Mouse (Mus musculus) G1E-ER4 (cell line): ENCODE results near the gene Hsp90ab1. TPM values are rescaled to one million over a fixed set of nuclear protein-coding genes. Genes with fewer than 3 reads are reported as not detected.

Experiments used
- GATA1 ChIP-seq: IDR thresholded peaks from one replicate; pipeline ENCODE4 v1.8.0; 2012; ENCODE audit warnings: low read length, inconsistent platforms
- polyA plus RNA-seq: library from polyadenylated mRNA; stranded (reverse); fragments of >175 nt; gene quantifications from 2 replicates; pipeline ENCODE4 v1.2.3, GENCODE M21; 2012

The Hsp90ab1 gene
- polyA plus RNA-seq, 1 experiment, result 319 TPM

DNA sequence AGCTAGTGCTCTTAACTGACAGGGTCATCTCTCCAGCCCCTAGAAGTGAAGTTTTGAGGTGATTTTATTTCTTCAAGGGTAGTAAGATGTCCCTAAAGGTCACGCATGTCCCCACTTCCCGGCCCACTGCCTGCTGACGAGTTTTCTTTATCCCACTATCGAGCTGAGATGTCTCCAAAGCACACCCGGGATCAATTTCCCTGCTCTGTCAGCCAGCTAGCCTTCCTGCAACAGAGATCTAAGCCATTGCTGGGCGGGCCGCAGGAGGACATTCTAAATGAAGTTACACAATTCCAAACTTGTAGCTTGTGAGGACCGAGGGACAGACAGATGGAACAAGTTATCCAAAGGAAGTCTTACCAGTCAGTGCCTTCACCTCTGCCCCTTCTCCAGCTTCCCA, 27.2 kb upstream of the Hsp90ab1 start:
- TF ChIP-seq GATA1, result no peak

DNA sequence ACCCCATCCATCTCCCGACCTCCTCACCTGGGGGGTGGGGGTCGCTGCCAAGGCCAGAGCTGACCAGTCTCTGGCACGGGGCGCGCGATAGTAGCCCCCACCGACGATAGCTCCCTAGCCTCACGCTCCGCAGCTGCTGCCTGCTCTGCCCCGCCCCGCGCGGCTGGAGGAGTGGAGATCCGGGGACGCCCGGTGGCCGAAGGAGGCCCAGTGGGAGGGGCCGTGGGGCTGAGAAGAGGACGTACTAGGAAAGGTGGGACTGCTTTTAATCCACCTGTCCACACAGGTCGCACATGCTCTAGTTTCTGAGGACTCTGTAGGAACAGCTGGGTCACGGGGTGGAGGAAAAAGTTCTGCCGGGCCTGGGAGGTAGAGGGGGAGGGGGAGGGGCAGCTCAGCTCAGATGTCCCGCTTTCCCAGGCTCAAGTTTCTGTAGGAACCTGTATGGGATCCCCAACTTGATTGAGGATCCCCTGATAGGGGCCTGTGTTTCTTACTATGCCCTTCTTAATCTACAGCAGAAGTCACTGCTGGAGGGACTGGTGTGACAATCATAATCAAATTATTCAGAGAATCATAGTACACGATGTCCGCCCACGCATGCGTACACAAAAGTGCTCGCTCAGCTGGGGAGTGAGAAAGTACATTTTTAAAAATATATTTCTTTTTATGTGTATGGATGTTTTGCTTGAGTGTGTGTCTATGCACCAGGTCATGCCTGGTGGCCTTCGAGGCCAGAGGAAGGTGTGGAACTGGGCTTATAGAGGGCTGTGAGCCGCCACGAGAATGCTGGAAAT, 26.6 kb upstream of the Hsp90ab1 start, which contains the start of gene Slc29a1:
Slc29a1 (minus strand) TSS at position 161 of the 797 bp plus-strand sequence.
- no peak for TF ChIP-seq GATA1

DNA sequence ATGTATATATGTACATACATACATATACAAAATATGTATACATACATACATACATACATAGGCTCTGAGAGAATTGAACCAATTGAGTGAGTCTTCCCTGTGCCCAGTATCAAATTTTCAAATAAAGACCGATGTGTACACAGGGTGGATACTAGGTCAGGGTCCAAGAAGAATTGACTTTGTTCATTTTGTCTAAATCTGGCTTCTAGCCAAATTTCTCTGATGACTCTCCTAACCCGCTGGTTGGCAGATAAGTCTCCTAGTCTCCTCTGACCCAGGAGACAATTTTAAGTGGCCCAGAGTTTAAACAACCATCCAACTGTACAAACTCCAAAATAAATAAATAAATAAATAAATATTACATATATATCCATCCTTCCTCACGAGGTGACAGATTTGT, 25.8 kb upstream of the Hsp90ab1 start:
- no peak for TF ChIP-seq GATA1

DNA sequence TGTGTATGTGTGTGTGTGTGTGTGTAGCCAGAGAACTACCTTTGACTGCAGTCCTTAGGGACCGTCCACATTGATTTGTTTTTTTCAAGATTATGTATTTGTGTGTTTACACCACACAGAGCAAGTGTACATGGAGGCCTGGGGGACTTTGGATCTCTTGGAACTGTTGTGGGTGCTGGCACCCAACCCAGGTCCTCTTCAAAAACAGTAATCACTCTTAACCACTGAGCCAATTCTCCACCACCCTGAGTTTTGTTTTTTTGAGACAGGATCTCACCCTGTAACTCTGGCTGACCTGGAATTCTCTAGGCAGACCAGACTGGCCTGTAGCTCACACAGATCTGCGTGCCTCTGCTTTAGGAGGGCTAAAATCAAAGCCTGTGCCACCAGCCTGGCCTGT, 25.3 kb upstream of the Hsp90ab1 start:
- TF ChIP-seq GATA1, result no peak

DNA sequence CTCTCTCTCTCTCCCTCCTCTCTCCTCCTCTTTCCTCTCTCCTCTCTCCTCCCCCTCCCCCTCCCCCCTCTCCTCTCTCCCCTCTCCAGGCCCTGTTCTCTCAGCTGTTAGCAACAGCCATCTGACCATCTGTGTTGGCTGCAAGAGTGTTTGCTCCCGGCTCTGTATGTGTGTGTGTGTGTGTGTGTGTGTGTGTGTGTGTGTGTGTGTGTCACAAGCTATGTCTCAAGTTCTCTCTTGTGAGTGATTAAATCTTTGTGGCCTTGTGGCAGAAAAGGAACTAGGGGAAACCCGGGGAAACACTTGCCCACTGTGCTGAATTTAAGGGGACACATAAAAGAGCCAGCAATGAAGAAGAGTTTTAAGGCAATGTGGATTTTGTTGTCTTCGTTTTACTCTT, 24.7 kb upstream of the Hsp90ab1 start:
- no peak for TF ChIP-seq GATA1

DNA sequence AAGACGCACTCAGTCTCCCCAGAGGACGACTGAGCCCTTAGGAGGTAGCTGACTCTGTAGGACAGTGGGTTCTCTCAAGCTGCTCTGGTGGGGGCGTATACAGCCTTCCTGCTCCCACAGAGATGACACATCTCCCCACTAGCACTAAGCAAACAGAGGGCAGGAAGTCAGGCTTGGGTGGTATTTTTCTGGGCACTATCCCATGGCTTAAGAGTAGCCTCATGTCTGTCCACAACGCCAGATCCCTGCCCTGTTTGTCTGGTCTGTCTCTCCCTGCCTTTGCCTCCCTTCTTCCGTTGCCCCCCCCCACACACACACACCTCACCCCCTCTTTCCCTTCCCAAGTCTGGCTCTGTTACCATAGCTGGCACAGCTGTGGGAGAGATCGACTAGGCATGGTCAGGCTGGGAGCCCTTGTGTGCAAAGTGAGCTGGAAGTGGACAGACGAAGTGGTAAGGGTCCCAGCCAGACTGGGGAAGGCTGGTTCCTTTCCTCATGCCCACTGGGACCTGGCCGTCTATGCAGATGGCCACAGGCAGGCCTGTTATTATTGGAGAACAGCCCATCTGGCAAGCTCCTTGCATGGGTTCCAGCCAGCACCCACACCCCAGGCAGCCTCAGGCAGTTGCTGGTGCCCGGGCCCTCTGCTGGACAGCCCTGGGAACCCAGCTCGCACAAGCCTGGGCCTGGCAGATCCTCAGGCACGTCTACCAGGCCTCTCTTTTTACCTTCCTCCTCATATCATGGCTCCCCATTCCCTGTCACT, 23.7 kb upstream of the Hsp90ab1 start:
- TF ChIP-seq GATA1, result no peak

DNA sequence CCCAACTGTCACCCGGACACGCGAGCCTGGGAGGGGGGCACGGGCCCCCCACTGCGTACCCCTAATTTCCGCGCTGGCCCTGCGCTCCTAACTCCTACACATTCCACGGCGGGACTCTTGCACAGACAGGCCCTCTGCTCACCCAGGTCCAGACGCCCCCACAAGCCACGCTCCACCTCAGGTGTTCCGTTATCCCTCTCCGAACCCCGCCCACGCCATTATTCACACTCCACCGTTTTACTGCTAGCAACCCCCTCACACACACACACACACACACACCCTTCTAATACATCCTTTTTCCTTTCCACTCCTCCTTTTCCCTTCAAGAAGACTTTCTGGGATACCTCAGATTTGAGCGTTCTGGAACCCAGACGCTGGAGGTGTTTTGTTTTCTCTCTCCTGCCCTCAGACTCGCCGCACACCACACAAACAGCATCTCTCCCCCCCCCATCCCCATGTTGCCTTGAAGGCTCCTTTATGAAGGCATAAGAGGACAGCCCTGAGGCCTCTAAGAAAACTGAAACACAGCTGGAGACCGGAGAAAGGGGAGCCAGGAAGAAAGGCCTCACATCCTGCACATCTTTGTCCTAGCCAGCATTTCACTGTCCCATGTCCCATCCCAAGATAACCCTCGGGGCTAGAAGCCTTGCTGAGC, 22.8 kb upstream of the Hsp90ab1 start:
- TF ChIP-seq GATA1, result no peak

DNA sequence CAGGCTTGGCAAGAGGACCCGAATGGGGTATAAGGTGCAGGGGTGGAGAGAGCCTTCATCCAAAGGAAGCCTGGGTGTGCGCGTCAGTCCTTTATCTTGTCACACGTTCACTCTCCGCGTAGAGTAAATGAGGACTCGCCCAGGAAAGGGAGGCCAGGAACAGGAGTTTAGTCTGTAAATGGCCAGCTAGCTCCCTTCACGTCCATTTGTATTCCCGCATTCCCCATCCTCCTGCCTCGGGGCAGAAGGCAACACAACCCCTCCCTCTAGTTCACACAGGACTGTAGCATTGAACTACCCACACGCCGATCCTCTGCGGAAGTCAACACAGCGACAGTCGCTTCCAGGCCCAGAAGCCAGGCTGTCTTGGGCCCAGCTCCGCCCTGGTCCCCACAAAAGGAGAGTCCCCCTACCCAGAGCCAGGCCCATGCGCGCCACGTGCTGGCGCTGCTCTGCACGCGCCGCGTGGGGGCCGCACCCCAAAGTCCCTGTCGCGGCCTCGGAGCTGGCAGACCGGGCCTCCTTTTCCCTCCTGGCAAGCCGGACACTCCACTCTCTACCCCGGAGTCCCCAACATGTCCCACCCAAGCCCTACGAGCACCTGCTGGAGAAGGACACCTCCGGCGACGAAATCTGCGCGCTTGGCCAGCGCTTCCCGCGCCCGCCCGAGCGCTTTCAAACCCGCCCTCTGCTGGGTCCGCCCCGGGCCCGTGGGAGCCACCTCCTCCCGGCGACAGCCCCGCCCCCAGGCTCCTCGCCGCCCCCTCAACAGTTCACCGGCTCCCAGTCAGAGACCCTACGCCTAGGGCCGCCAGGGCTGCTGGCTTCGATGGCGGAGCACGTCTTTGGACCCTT, 22.0 kb upstream of the Hsp90ab1 start:
- TF ChIP-seq GATA1, result no peak

DNA sequence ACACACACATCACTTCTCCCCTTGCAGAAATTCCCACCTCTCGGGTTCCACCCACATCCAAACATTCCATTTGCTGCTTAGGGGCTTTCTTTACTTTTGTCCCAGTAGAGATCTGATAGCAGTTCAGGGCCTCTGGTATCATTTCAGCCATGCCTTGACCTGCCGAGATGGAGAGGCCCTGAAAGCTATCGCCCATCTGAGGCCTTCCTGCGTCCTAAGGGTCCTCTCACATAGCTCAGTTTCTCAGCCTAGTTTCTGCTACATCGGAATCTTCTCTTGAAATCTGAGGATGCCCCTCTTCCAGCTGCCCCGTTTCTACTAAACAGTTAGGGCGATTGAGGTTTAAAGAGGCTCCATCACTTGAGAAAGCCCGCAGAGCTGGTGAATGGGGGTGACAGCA, 21.1 kb upstream of the Hsp90ab1 start:
- TF ChIP-seq GATA1, result no peak

DNA sequence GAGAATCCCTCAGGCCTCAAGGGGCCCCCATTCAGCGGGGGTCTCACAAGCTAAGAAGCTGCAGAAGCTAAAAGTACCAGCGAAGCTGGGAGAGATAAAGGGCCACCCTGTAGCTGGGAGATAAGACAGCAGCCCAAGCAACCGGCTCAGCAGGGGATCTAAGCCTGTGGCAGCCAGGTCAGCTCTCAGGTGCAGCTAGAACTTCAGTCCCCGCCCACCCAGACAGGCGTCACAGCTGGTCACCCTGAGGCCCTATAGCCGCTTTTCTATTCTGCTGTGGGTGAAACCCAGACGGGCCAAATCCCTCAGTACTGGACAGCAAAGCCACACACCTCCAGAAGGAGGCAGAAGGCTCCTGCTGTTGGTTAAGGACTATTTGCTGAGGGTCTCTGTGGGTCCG, 20.4 kb upstream of the Hsp90ab1 start:
- TF ChIP-seq GATA1, result peak; percentile 28

DNA sequence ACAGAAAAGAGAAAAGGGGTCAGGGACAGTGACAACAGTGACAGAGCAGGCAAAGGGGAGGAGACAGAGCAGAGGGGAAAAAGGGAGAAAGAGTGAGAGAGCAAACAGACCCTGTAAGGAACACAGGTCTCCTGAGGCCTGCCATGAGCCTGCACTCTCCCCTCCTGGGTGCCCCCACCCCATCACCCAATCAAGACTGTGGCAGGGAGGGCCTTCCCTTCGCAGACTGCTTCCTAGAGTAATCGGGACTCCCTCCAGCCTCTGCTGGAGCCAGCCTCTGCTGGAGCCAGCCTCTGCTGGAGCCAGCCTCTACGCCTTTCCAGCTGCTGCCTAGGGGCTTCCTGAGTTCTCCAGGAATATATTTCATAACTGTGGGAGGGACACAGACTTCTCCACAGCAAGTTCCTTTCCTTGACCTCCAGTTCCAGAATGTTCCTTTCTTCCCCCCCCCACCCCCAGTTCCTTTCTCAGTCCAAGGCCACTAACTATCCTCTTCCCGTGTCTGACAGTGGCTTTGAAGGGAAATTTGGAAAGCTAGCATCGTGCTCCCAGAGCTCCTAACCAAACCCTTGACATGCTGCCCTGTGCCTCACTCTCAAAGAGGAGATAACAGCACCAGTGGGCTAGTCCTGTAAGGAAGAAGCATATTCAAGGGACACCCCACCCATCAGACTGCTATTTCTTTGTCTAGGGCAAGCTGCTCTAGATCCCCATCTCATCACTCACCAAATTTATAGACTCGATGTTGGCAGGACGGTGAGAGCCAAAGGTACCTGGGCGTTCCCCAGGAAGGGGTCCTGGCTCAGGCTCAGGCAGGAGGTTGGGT, 19.7 kb upstream of the Hsp90ab1 start:
- TF ChIP-seq GATA1, result no peak

DNA sequence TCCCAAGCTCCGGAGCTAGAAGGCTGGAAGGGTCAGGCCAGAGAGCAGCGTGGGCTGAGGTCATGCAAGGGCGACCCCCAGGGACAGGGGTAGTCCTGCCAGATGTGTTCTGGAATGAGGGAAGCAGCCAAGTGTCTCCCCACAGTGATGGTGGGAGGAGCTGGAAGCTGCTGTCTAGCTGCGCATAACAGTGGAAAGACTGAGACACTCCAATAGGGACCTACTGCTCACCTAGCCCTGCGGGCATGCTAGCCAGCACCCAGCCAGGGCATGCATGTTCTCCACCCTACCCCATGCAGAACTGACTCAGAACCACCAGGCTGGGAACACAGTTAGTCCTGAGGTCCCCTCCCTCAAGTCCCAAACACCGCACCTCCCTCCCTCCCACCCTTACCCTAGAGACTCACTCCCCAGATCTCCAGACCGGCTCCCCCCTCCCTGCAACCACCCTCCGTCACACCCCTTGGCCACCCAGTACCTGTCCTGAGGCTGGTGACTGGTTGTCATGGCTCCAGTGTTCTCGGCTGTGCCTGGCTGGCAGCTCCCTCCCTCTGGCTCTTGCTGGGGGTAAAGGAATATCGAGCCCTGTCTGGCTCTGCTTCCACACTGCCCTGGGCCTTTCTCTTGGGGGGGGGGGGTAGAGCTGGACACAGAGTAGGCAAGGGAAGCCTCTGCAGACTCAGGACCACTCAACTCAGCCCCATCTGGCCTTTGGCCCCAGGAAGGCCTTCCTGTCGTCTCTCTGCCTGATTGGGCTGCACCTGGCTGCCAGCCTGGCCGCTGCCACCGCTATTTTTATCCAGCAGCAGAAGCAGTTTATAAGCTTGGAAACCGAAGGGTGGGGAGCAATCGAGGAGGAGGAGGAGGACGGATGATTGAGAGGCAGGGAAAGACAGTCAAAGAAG, 18.9 kb upstream of the Hsp90ab1 start:
- TF ChIP-seq GATA1, result no peak

DNA sequence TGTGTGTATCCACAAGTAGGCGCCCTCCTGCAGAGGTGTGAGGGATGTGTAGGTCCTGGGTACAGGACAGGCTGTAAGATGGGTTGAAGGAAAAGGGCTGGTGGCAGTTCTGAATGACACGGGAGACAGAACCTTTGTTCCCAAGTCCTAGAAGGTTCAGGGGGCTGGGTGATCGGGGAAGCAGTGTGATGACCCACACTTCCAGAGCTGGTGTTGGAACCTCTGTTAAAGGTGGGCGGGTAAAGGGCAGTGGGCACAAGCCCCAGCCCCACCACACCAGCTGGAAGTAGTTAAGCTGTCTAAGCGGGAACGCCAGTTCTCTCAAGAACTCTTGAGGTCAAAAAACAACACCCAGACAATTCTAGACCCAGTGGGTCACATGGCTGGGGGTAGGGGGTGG, 17.3 kb upstream of the Hsp90ab1 start:
- no peak for TF ChIP-seq GATA1
